Mouse (Mus musculus): ENCODE data around the gene Fli1. TPM values are rescaled to one million over a fixed set of nuclear protein-coding genes. Genes with fewer than 3 reads are reported as not detected.
A peak's percentile ranks its signal among the peaks of the same experiment; 100 is the strongest.

Gene Fli1
- polyA plus RNA-seq, 1 experiment from 2014 or later, result 31.0 TPM

GRCm38 (mm10) chr9:32443115-32443514, 99.5 kb downstream of the Fli1 start:
- Histone ChIP-seq H3K9me3 (replicated peaks) (no peaks in the 10 kb centered on the region), H3K27me3 (no peaks in the 10 kb centered on the region), H3K9ac (no peak overlapping the region), H3K27ac (no peak overlapping the region), H3K4me1 (0 out of 2 replicates have a peak, but pooled peaks cover 4% of the 10 kb centered on the region), H3K36me3 (peaks cover 7% of the 10 kb centered on the region; the same call in 1 of the 2 replicates), H3K4me3 (replicated peaks) (no peak overlapping the region), H3K4me2 (no peak overlapping the region)
- no peak for ATAC-seq (replicated peaks; ENCODE audit: low FRiP score)
- 73% methylated on average over 3 of the region's 3 CpGs for WGBS

- Histone ChIP-seq H3K27me3 (no peaks in the 10 kb centered on the region), H3K4me1 (no peaks in the 10 kb centered on the region), H3K4me3 (replicated peaks) (no peak overlapping the region), H3K9me3 (replicated peaks) (no peaks in the 10 kb centered on the region), H3K36me3 (peaks cover 3% of the 10 kb centered on the region; the same call in 1 of the 2 replicates), H3K27ac (no peak overlapping the region), H3K4me2 (no peak overlapping the region), H3K9ac (no peak overlapping the region)
- 81% methylated on average over 19 of the region's 19 CpGs for WGBS
- no peak for ATAC-seq (replicated peaks; ENCODE audit: low FRiP score)
Measured at GRCm38 (mm10) chr9:32434241-32435213, 108.1 kb downstream of the Fli1 start.

GRCm38 (mm10) chr9:32431061-32431460, 111.6 kb downstream of the Fli1 start:
- WGBS, result 67% methylated on average over 3 of the region's 3 CpGs
- no peak for ATAC-seq (replicated peaks; ENCODE audit: low FRiP score)
- no peaks in the 10 kb centered on the region for H3K4me1 ChIP-seq
- H3K9me3 ChIP-seq (replicated peaks), result no peaks in the 10 kb centered on the region
- H3K27me3 ChIP-seq, result no peaks in the 10 kb centered on the region
- H3K9ac ChIP-seq, result no peak overlapping the region
- H3K27ac ChIP-seq, result 0 out of 2 replicates have a peak overlapping the region, but pooled peaks have one; percentile 4
- no peak overlapping the region for H3K4me2 ChIP-seq
- no peak overlapping the region for H3K4me3 ChIP-seq (replicated peaks)
- H3K36me3 ChIP-seq, result peaks cover 15% of the 10 kb centered on the region; the same call in 1 of the 2 replicates

- H3K27me3 ChIP-seq, result no peaks in the 10 kb centered on the region
- H3K4me1 ChIP-seq, result 0 out of 2 replicates have a peak, but pooled peaks cover 3% of the 10 kb centered on the region
- peaks cover 32% of the 10 kb centered on the region for H3K36me3 ChIP-seq
- WGBS, result 68% methylated on average over 7 of the region's 7 CpGs
- H3K4me3 ChIP-seq (replicated peaks), result no peak overlapping the region
- H3K9ac ChIP-seq, result no peak overlapping the region
- no peak for ATAC-seq (replicated peaks; ENCODE audit: low FRiP score)
- no peak overlapping the region for H3K4me2 ChIP-seq
- H3K9me3 ChIP-seq (replicated peaks), result no peaks in the 10 kb centered on the region
- no peak overlapping the region for H3K27ac ChIP-seq
Measured at GRCm38 (mm10) chr9:32425321-32425720, 117.3 kb downstream of the Fli1 start.

DNA sequence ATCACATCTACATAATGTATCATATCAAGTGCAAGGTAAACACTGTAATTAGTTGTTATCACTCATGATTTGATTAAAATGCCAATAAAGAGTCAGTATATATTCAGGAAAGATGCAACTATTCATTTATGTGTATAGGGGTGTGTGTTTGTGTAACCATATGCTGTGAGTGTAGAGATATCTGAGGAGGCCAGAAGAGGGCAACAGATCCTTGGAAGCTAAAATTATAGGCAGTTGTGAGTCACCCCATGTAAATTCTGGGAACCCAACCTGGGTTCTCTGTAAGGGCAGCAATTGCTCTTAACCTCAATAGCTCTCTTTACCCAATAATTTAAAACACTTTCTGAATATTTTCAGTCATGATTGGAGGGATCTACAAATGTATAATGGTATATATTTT, 122.0 kb downstream of the Fli1 start:
- H3K4me3 ChIP-seq (replicated peaks), result no peak overlapping the region
- no peak overlapping the region for H3K27ac ChIP-seq
- ATAC-seq (replicated peaks; ENCODE audit: low FRiP score), result no peak
- H3K9ac ChIP-seq, result no peak overlapping the region
- H3K36me3 ChIP-seq, result peaks cover 28% of the 10 kb centered on the region
- H3K27me3 ChIP-seq, result no peaks in the 10 kb centered on the region
- no peaks in the 10 kb centered on the region for H3K9me3 ChIP-seq (replicated peaks)
- H3K4me2 ChIP-seq, result no peak overlapping the region
- peaks cover 10% of the 10 kb centered on the region; the same call in 1 of the 2 replicates for H3K4me1 ChIP-seq

- no peak overlapping the region for H3K27ac ChIP-seq
Measured at GRCm38 (mm10) chr9:32417466-32418116, 125.1 kb downstream of the Fli1 start.

DNA sequence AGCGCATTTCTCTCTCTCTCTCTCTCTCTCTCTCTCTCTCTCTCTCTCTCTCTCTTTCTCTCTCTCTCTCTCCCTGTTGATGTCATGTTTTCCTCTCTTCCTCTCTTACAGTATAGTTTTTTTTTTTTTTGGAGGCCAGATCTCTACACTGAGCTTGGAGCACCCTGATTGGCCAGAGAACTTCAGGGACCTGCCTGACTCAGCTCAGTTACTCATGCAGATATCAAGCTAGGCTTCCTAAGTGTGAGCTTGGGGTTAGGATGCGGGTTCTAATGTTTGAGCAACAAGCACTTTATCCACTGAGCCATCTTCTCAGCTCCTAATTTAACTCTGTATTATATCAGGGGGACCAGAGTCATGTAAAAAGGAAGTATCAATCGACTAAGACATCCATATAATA, 126.7 kb downstream of the Fli1 start:
- 92% methylated on average over 3 of the region's 3 CpGs for WGBS
- peaks cover 7% of the 10 kb centered on the region for H3K36me3 ChIP-seq
- no peak overlapping the region for H3K9ac ChIP-seq
- H3K27me3 ChIP-seq, result no peaks in the 10 kb centered on the region
- no peak overlapping the region for H3K4me3 ChIP-seq (replicated peaks)
- no peak overlapping the region for H3K27ac ChIP-seq
- H3K9me3 ChIP-seq (replicated peaks), result no peaks in the 10 kb centered on the region
- H3K4me2 ChIP-seq, result no peak overlapping the region
- ATAC-seq (replicated peaks; ENCODE audit: low FRiP score), result no peak
- H3K4me1 ChIP-seq, result peaks cover 6% of the 10 kb centered on the region; the same call in 1 of the 2 replicates

More at GRCm38 (mm10) chr9:32417466-32418116, 125.1 kb downstream of the Fli1 start:
- Histone ChIP-seq H3K9me3 (replicated peaks) (no peaks in the 10 kb centered on the region), H3K27me3 (no peaks in the 10 kb centered on the region), H3K4me2 (no peak overlapping the region), H3K4me3 (replicated peaks) (no peak overlapping the region), H3K36me3 (peaks cover 15% of the 10 kb centered on the region), H3K4me1 (peaks cover 6% of the 10 kb centered on the region; the same call in 1 of the 2 replicates), H3K9ac (no peak overlapping the region)
- no peak for ATAC-seq (replicated peaks; ENCODE audit: low FRiP score)
- WGBS, result 48% methylated on average over 8 of the region's 8 CpGs

DNA sequence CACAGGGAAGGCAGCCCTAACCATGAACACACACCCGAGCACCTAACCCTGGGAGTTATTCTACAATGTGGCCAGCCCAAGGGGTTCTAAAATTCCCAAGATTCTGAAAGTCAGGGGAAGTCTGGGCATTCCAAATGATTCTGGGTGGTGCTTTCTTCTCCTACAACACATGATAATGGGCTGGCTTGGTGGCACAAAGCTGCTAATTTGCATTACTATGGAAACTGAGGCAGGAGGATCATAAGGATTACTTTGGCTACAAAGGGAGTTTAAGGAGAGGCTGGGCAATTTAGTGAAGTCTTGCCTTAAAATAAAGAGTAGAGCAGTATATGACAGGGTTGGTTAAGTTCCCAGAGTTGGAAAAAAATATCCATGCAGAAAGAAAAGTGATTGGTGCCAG, 127.7 kb downstream of the Fli1 start:
- Histone ChIP-seq H3K36me3 (peaks cover 7% of the 10 kb centered on the region), H3K27ac (no peak overlapping the region), H3K4me2 (no peak overlapping the region), H3K4me3 (replicated peaks) (no peak overlapping the region), H3K9ac (no peak overlapping the region), H3K9me3 (replicated peaks) (no peaks in the 10 kb centered on the region), H3K4me1 (peaks cover 6% of the 10 kb centered on the region; the same call in 1 of the 2 replicates), H3K27me3 (no peaks in the 10 kb centered on the region)
- WGBS, result 66% methylated on average over 1 of the region's 1 CpGs
- no peak for ATAC-seq (replicated peaks; ENCODE audit: low FRiP score)

DNA sequence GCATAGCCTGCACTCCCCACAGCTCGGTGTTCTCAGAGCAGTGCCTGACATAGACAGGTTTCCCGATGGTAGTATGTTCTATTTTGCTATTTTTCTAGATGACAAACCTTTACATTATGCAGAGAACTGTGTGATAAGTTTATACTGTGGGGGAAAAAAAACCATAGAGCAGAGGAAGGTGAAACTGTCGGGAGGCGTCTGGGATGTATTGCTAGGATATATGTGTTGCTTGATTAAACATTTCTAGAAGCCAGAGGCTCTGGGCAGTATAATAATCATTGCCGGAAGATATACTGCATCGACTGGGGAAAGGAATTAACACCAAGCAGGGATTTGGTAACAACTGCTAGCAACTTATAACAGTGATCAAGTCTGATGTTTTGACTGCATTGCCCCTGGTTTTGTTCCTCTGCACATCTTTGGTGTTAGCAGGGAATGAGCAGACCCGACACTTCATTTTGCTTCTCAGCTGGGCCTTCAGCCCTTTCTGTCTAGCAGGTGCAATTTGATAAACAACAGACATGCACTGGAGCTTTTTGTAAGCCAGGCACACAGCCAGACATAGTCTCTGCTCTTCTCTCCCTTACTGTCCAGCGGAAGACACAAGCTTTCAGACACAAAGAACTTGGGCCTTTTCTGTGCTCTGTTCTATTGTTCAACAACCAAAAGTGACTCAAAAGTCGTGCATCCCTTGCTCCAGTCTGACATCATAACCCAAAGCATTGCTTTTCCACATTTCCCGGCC, 129.7 kb downstream of the Fli1 start:
- Histone ChIP-seq H3K4me2 (no peak overlapping the region), H3K4me3 (replicated peaks) (no peak overlapping the region), H3K27ac (no peak overlapping the region), H3K27me3 (no peaks in the 10 kb centered on the region; the same call in 1 of the 2 replicates), H3K36me3 (no peaks in the 10 kb centered on the region), H3K9ac (no peak overlapping the region), H3K9me3 (replicated peaks) (no peaks in the 10 kb centered on the region), H3K4me1 (peaks cover 23% of the 10 kb centered on the region)
- ATAC-seq (replicated peaks; ENCODE audit: low FRiP score), result no peak
- WGBS, result 71% methylated on average over 10 of the region's 10 CpGs

DNA sequence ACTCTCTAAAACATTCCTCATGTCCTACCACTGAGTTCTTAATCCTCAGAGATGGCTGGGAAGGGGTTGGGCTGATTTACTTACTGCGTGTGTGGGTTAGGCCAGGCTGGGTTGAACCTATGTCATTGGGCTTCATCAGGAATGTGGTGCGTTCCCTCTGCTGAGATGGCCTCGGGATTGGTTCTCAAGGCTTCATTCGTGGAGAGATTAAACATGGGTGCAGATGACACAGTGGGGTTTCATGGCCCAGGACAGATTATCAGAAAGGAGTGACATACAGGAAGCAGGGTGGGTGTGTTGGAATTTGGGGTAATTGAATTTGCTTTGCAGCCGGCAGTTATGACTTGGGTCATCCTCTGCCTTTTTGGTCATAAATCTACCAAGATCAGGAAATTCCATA, 131.2 kb downstream of the Fli1 start:
- H3K27me3 ChIP-seq, result peaks cover 3% of the 10 kb centered on the region; the same call in 1 of the 2 replicates
- no peak overlapping the region for H3K4me2 ChIP-seq
- H3K27ac ChIP-seq, result no peak overlapping the region
- peak; percentile 35; the same call in 1 of the 2 replicates for ATAC-seq (replicated peaks; ENCODE audit: low FRiP score)
- no peak overlapping the region for H3K9ac ChIP-seq
- H3K9me3 ChIP-seq (replicated peaks), result no peaks in the 10 kb centered on the region
- H3K4me1 ChIP-seq, result peaks cover 17% of the 10 kb centered on the region
- no peaks in the 10 kb centered on the region for H3K36me3 ChIP-seq
- 65% methylated on average over 5 of the region's 5 CpGs for WGBS
- no peak overlapping the region for H3K4me3 ChIP-seq (replicated peaks)

DNA sequence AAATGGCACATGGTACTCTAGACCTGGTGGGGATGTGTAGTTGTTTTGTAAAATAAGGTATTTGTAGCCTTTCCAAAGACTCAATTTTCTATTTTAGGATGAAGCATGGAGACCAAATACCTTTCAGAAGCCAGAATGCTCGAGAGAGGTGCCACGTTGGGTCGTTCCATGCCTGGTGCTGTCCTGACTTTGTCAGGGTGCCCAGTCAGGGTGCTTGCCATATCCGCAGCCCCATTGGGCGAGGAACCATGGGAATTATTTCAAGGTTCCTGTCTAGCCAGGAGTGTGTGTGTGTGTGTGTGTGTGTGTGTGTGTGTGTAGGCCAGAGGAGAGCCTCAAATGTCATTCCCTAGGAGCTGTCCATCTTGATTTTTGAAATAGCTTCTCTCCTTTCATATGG, 132.0 kb downstream of the Fli1 start:
- Histone ChIP-seq H3K27me3 (peaks cover 3% of the 10 kb centered on the region; the same call in 1 of the 2 replicates), H3K4me2 (no peak overlapping the region), H3K9me3 (replicated peaks) (no peaks in the 10 kb centered on the region), H3K27ac (peak overlapping the region; percentile 87; the same call in 1 of the 2 replicates), H3K4me3 (replicated peaks) (no peak overlapping the region), H3K9ac (no peak overlapping the region), H3K4me1 (peaks cover 20% of the 10 kb centered on the region), H3K36me3 (no peaks in the 10 kb centered on the region)
- ATAC-seq (replicated peaks; ENCODE audit: low FRiP score), result no peak
- WGBS, result 95% methylated on average over 5 of the region's 5 CpGs

All from kidney, embryonic 15.5 days (tissue).